Mouse (Mus musculus): ENCODE measurements around the gene Hcn2. TPM values are rescaled to one million over a fixed set of nuclear protein-coding genes. Genes with fewer than 3 reads are reported as not detected.

The Hcn2 gene
- total RNA-seq, 2 experiments from 2014 or later, result 0.72 to 0.79 TPM

Other genes with a start within 250 kb of the Hcn2 start
- gene Vmn2r83, start 247.9 kb upstream of the Hcn2 start, total RNA-seq (2021), result not detected
- under 1 TPM; 0.56 to 0.96 TPM for gene Plpp2, start 182.8 kb upstream of the Hcn2 start, total RNA-seq (2021)
- gene Mier2, start 161.4 kb upstream of the Hcn2 start, total RNA-seq (2021), result 10 to 100 TPM; 14.0 to 15.2 TPM
- not detected for gene Theg, start 129.3 kb upstream of the Hcn2 start, total RNA-seq (2021)
- under 1 TPM; 0.10 to 0.25 TPM for gene C2cd4c, start 102.6 kb upstream of the Hcn2 start, total RNA-seq (2021)
- 1 to 10 TPM; 2.3 to 2.5 TPM for gene Shc2, start 78.7 kb upstream of the Hcn2 start, total RNA-seq (2021)
- 10 to 100 TPM; 55.1 to 58.1 TPM for gene Odf3l2, start 70.9 kb upstream of the Hcn2 start, total RNA-seq (2021)
- not detected for gene Madcam1, start 52.1 kb upstream of the Hcn2 start, total RNA-seq (2021)
- 10 to 100 TPM; 19.2 to 19.6 TPM for gene Tpgs1, start 47.3 kb upstream of the Hcn2 start, total RNA-seq (2021)
- 100 to 1,000 TPM; 344 to 378 TPM for gene Cdc34, start 34.4 kb upstream of the Hcn2 start, total RNA-seq (2021)
- 1 to 10 TPM; 4.4 to 6.0 TPM for gene Gzmm, start 27.6 kb upstream of the Hcn2 start, total RNA-seq (2021)
- gene Bsg, start 12.1 kb upstream of the Hcn2 start, total RNA-seq (2021), result 100 to 1,000 TPM; 528 to 635 TPM
- 10 to 100 TPM; 29.4 to 33.2 TPM for gene Polrmt, start 29.9 kb downstream of the Hcn2 start, total RNA-seq (2021)
- gene Fgf22, start 38.4 kb downstream of the Hcn2 start, total RNA-seq (2021), result not detected
- gene Rnf126, start 50.3 kb downstream of the Hcn2 start, total RNA-seq (2021), result 10 to 100 TPM; 35.1 to 40.1 TPM
- 1 to 10 TPM; 1.2 to 1.8 TPM for gene Fstl3, start 60.6 kb downstream of the Hcn2 start, total RNA-seq (2021)
- gene Prss57, start 74.3 kb downstream of the Hcn2 start, total RNA-seq (2021), result not detected
- gene Palm, start 76.9 kb downstream of the Hcn2 start, total RNA-seq (2021), result 10 to 100 TPM; 13.8 to 21.4 TPM
- gene Misp, start 104.4 kb downstream of the Hcn2 start, total RNA-seq (2021), result not detected
- gene Ptbp1, start 137.8 kb downstream of the Hcn2 start, total RNA-seq (2021), result 10 to 100 TPM; 17.2 to 17.4 TPM
- not detected for gene Prtn3, start 157.8 kb downstream of the Hcn2 start, total RNA-seq (2021)
- not detected for gene Plppr3, start 158.0 kb downstream of the Hcn2 start, total RNA-seq (2021)
- not detected for gene Elane, start 169.6 kb downstream of the Hcn2 start, total RNA-seq (2021)
- 10 to 100 TPM; 47.6 to 86.0 TPM for gene Cfd, start 174.2 kb downstream of the Hcn2 start, total RNA-seq (2021)
- gene Med16, start 192.3 kb downstream of the Hcn2 start, total RNA-seq (2021), result 10 to 100 TPM; 27.5 to 35.3 TPM
- gene Gm26602, start 194.2 kb downstream of the Hcn2 start, total RNA-seq (2021), result not detected
- under 1 TPM in 1 of 2 experiments, not detected in 1; 0.23 TPM for gene Kiss1r, start 200.3 kb downstream of the Hcn2 start, total RNA-seq (2021)
- 100 to 1,000 TPM; 114 to 118 TPM for gene R3hdm4, start 204.6 kb downstream of the Hcn2 start, total RNA-seq (2021)
- 1 to 10 TPM; 1.3 to 1.8 TPM for gene Arid3a, start 210.4 kb downstream of the Hcn2 start, total RNA-seq (2021)
- gene Wdr18, start 243.5 kb downstream of the Hcn2 start, total RNA-seq (2021), result 10 to 100 TPM; 17.5 to 23.9 TPM

All from gastrocnemius, postnatal 36 days (tissue).